Mouse (Mus musculus) WW6 (cell line): Measurements from ENCODE around the gene Rgcc.

Experiments used
- DNase-seq: peaks from one replicate; pipeline ENCODE4 v3.0.0-alpha.2; 2013; ENCODE audit warnings: low read depth, low spot score

Gene Rgcc

GRCm38 (mm10) chr14:79278927-79279326, 22.5 kb downstream of the Rgcc start:
- DNase-seq: no peak

GRCm38 (mm10) chr14:79277922-79278321, 23.5 kb downstream of the Rgcc start:
- DNase-seq: no peak

GRCm38 (mm10) chr14:79275870-79276395, 25.5 kb downstream of the Rgcc start:
- DNase-seq: peak; percentile 47

GRCm38 (mm10) chr14:79275441-79275840, 26.0 kb downstream of the Rgcc start:
- no peak for DNase-seq

- no peak for DNase-seq
Observed at GRCm38 (mm10) chr14:79273697-79274477, 27.6 kb downstream of the Rgcc start.

- no peak for DNase-seq
Observed at GRCm38 (mm10) chr14:79272991-79273390, 28.5 kb downstream of the Rgcc start.

GRCm38 (mm10) chr14:79272188-79272694, 29.2 kb downstream of the Rgcc start:
- no peak for DNase-seq

- DNase-seq: no peak
Observed at GRCm38 (mm10) chr14:79269551-79269950, 31.9 kb downstream of the Rgcc start.

- no peak for DNase-seq
Observed at GRCm38 (mm10) chr14:79267878-79268277, 33.6 kb downstream of the Rgcc start.

GRCm38 (mm10) chr14:79267382-79267781, 34.1 kb downstream of the Rgcc start:
- no peak for DNase-seq

- no peak for DNase-seq
Observed at GRCm38 (mm10) chr14:79266408-79266807, 35.0 kb downstream of the Rgcc start.

- DNase-seq: no peak
Observed at GRCm38 (mm10) chr14:79265738-79266137, 35.7 kb downstream of the Rgcc start.

- DNase-seq: no peak
Observed at GRCm38 (mm10) chr14:79263321-79263720, 38.1 kb downstream of the Rgcc start.

GRCm38 (mm10) chr14:79262677-79263076, 38.8 kb downstream of the Rgcc start:
- DNase-seq: no peak

GRCm38 (mm10) chr14:79259062-79259779, 42.2 kb downstream of the Rgcc start:
- DNase-seq: no peak

GRCm38 (mm10) chr14:79256656-79257055, 44.8 kb downstream of the Rgcc start:
- no peak for DNase-seq

GRCm38 (mm10) chr14:79255786-79256185, 45.7 kb downstream of the Rgcc start:
- no peak for DNase-seq

- no peak for DNase-seq
Observed at GRCm38 (mm10) chr14:79251727-79252285, 49.6 kb downstream of the Rgcc start.

GRCm38 (mm10) chr14:79244571-79244970, 56.9 kb downstream of the Rgcc start:
- DNase-seq: no peak

GRCm38 (mm10) chr14:79243038-79243883, 58.2 kb downstream of the Rgcc start:
- no peak for DNase-seq

GRCm38 (mm10) chr14:79242386-79242720, 59.1 kb downstream of the Rgcc start:
- DNase-seq: no peak
